Mouse (Mus musculus) thymus, adult 2 months (tissue): ENCODE measurements around the gene Fzd7. TPM values are rescaled to one million over a fixed set of nuclear protein-coding genes. Genes with fewer than 3 reads are reported as not detected.

Source experiments
- DNase-seq: peaks from one replicate; pipeline ENCODE4 v3.0.0; 2021
- H3K27ac ChIP-seq: fragments of 200-500 bp; 2 replicates; pipeline ENCODE4 v1.5.1; 2012; ENCODE audit warnings: low read length, control low read depth; ENCODE audit not compliant: control insufficient read depth, insufficient read depth
- H3K27me3 ChIP-seq: fragments of 200-500 bp; 2 replicates; pipeline ENCODE4 v1.6.1; 2012; ENCODE audit warnings: mild to moderate bottlenecking, low read length, moderate library complexity, mixed read lengths; ENCODE audit not compliant: control insufficient read depth, insufficient read depth
- H3K36me3 ChIP-seq: fragments of 200-500 bp; 2 replicates; pipeline ENCODE4 v1.6.1; 2012; ENCODE audit warnings: mild to moderate bottlenecking, low read length, moderate library complexity; ENCODE audit not compliant: control insufficient read depth, insufficient read depth
- H3K4me1 ChIP-seq: fragments of 200-500 bp; replicated peaks from 2 replicates; pipeline ENCODE4 v1.6.1; 2012; ENCODE audit warnings: low read length; ENCODE audit not compliant: control insufficient read depth, insufficient read depth
- H3K4me3 ChIP-seq: fragments of 200-500 bp; 2 replicates; pipeline ENCODE4 v1.5.1; 2012; ENCODE audit warnings: mild to moderate bottlenecking, low read length, control low read depth, moderate library complexity; ENCODE audit not compliant: control insufficient read depth, insufficient read depth
- CTCF ChIP-seq: fragments of 200-500 bp; IDR thresholded peaks from 2 replicates; pipeline ENCODE4 v1.5.1; 2012; ENCODE audit warnings: mild to moderate bottlenecking, control low read depth, low read length, moderate library complexity, borderline replicate concordance; ENCODE audit not compliant: control insufficient read depth, poor library complexity, insufficient read depth; ENCODE audit errors: extremely low read depth
- POLR2A ChIP-seq: fragments of 200-500 bp; IDR thresholded peaks from 2 replicates; pipeline ENCODE4 v1.6.1; 2012; ENCODE audit warnings: mild to moderate bottlenecking, low read length, control low read depth, moderate library complexity; ENCODE audit not compliant: control insufficient read depth, poor library complexity, insufficient read depth; ENCODE audit errors: extremely low read depth
- WGBS: fragments of 180-500 bp; shearing (Covaris S2); methylation state at CpG from one replicate; pipeline ENCODE4 v1.1.7; 2018; 5-methylcytosine and 5-hydroxymethylcytosine counted together
- polyA plus RNA-seq: library from polyadenylated mRNA; depleted of rRNA; stranded (reverse); fragments of >200 nt; gene quantifications from 2 replicates; pipeline ENCODE4 v1.2.3, GENCODE M21; 2012

Gene Fzd7
- polyA plus RNA-seq, 1 experiment, result 11.4 TPM

- no peak for TF ChIP-seq CTCF
- TF ChIP-seq POLR2A, result no peak
- no peak for DNase-seq
- Histone ChIP-seq H3K4me1 (no peaks in the 10 kb centered on the region), H3K36me3 (no peaks in the 10 kb centered on the region), H3K4me3 (no peak overlapping the region), H3K27ac (no peak overlapping the region), H3K27me3 (no peaks in the 10 kb centered on the region)
- 43% methylated on average over 5 of the region's 5 CpGs for WGBS
Observed at GRCm38 (mm10) chr1:59495970-59496369, 13.7 kb downstream of the Fzd7 start.

DNA sequence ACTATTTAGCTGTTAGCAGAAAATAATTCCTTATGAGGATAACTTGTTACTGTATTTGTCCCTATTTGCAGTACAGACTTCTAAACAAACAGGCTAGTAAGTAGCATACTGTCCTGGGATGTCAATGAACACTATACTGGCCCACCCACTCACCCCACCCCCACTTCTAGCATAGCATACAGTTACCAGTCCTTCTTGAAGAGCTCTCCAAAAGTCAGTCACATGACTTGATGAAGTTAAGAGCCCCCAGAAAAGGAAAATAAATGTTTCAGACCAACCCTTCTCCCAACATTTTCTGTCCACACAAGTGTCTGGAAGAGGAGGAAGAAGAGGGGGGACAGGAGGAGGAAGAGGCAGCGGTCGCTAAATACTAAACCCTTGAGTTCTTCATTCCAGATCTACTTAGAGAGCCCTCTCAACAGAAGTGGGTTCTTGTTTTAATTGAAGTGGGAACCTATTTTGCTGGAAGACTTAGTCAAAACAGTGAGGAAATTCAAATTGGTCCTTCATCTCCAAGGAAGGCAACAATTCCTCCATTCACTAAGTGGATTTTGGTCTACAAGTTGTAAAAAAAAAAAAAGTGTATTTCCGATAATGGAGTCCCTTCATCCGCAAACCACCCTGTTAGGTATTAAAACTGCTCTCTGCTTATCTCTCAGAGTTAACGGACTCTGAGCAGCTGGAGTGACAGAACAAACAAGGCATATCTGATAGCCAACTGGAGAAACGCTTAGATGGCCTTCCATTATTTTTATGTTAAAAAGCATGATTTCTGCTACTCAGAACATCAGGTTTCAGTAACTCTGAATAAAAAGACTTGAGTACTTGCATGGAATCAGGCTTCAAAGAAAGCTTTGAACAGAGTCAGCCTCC, 15.8 kb downstream of the Fzd7 start:
- TF ChIP-seq POLR2A (no peak), CTCF (no peak)
- Histone ChIP-seq H3K4me3 (no peak overlapping the region), H3K27ac (no peak overlapping the region), H3K4me1 (no peaks in the 10 kb centered on the region), H3K27me3 (no peaks in the 10 kb centered on the region), H3K36me3 (no peaks in the 10 kb centered on the region)
- 97% methylated on average over 6 of the region's 6 CpGs for WGBS
- no peak for DNase-seq

DNA sequence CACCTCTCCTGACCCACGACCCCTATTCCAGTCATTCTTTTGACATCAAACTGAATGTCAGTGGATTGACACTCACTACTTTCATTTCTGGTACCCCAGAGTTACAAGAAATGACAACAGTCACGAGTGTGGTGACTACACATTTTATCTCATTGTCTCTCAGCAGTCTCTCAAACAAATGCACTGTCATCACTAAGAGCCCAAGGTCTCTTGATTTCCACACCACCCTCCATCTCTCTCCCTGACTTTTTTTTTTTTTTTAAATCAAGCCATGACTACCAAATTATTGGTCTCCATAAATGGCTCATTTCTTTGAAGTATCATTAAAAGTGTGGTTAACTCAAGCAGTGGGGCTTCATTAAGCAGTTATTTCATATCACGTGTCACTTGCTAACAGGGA, 17.1 kb downstream of the Fzd7 start:
- Histone ChIP-seq H3K36me3 (no peaks in the 10 kb centered on the region), H3K4me3 (no peak overlapping the region), H3K27ac (no peak overlapping the region), H3K27me3 (no peaks in the 10 kb centered on the region), H3K4me1 (no peaks in the 10 kb centered on the region)
- TF ChIP-seq POLR2A, result no peak
- TF ChIP-seq CTCF, result no peak
- 82% methylated on average over 3 of the region's 3 CpGs for WGBS
- DNase-seq, result no peak

DNA sequence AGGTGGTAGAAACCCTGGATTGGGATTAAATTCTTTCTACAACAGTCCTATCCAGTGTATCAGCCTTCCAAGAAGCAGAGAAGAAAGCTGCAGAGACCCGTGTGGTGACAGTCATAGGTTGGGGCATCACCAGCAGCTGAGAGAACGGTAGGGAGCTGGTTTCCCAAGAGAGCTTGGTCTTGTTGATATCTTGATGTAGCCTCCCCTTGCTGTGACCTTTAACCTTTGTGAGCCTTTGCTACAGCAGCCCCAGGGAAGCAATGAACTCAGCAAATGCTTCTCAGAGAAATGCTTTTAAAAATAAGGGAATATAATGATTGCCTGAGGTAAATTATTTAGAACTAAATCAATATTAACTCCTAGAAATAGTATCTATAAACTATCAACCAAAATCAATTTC, 20.1 kb downstream of the Fzd7 start:
- TF ChIP-seq CTCF (no peak), POLR2A (no peak)
- H3K4me3 ChIP-seq, result no peak overlapping the region
- no peak overlapping the region for H3K27ac ChIP-seq
- no peaks in the 10 kb centered on the region for H3K4me1 ChIP-seq
- WGBS, result 96% methylated on average over 2 of the region's 2 CpGs
- H3K27me3 ChIP-seq, result no peaks in the 10 kb centered on the region
- no peak for DNase-seq
- no peaks in the 10 kb centered on the region for H3K36me3 ChIP-seq

GRCm38 (mm10) chr1:59503659-59504301, 21.6 kb downstream of the Fzd7 start:
- Histone ChIP-seq H3K36me3 (no peaks in the 10 kb centered on the region), H3K4me3 (no peak overlapping the region), H3K27me3 (no peaks in the 10 kb centered on the region), H3K27ac (no peak overlapping the region), H3K4me1 (no peaks in the 10 kb centered on the region)
- no peak for TF ChIP-seq CTCF
- no peak for TF ChIP-seq POLR2A
- WGBS, result 92% methylated on average over 7 of the region's 7 CpGs
- no peak for DNase-seq

GRCm38 (mm10) chr1:59504302-59504700, 22.1 kb downstream of the Fzd7 start:
- no peak for DNase-seq
- Histone ChIP-seq H3K27me3 (no peaks in the 10 kb centered on the region), H3K4me3 (no peak overlapping the region), H3K27ac (no peak overlapping the region), H3K36me3 (no peaks in the 10 kb centered on the region), H3K4me1 (no peaks in the 10 kb centered on the region)
- WGBS, result 89% methylated on average over 2 of the region's 2 CpGs
- no peak for TF ChIP-seq POLR2A
- no peak for TF ChIP-seq CTCF
